Comparison of ENCODE assay signal across 8 mouse cellular contexts in genomic region chr13:28786629-28787330, GRCm38 (mm10).
DNase-seq lines count a peak whose midpoint lies in the region; ATAC-seq lines count a peak whose summit lies in the region.
"Had no signal": no experiment of that assay in that cellular context is flagged by ENCODE, and none has a peak within 500 bp of the region (broad histone marks: within the 10 kb centered on the region; RNA-seq: fewer than 3 reads in every experiment).

No protein-coding gene starts in this region.

- no peaks in the 10 kb centered on the region for H3K36me3 ChIP-seq in hindbrain, embryonic 16.5 days (ENCODE audit: control insufficient read depth, insufficient read depth, low read length)
- H3K36me3 ChIP-seq in midbrain, embryonic 11.5 days (ENCODE audit: control insufficient read depth, insufficient read depth, low read length) = no peaks in the 10 kb centered on the region

- H3K4me1 ChIP-seq in hindbrain, embryonic 16.5 days (ENCODE audit: control insufficient read depth, insufficient read depth, low read depth, low read length) = peaks cover 15% of the 10 kb centered on the region
- H3K4me1 ChIP-seq in midbrain, embryonic 11.5 days (ENCODE audit: control insufficient read depth, insufficient read depth, low read length) = peaks cover 59% of the 10 kb centered on the region

- H3K4me2 ChIP-seq in hindbrain, embryonic 16.5 days (ENCODE audit: low read length) = peak overlapping the region; percentile 15; the same call in 1 of the 2 replicates
- H3K4me2 ChIP-seq in midbrain, embryonic 11.5 days = peak overlapping the region; percentile 30; the same call in 1 of the 2 replicates

- H3K4me3 ChIP-seq in hindbrain, embryonic 16.5 days (ENCODE audit: low read length) = no peak overlapping the region
- H3K4me3 ChIP-seq in midbrain, embryonic 11.5 days (ENCODE audit: low read depth, low read length) = no peak overlapping the region
- H3K4me3 ChIP-seq: erythroblast, embryonic 14.5 days had no signal

- 18% methylated on average over 9 of the region's 9 CpGs for WGBS in hindbrain, embryonic 16.5 days
- 11% methylated on average over 9 of the region's 9 CpGs for WGBS in midbrain, embryonic 11.5 days

- H3K9ac ChIP-seq in hindbrain, embryonic 16.5 days (ENCODE audit: low read depth, low read length) = no peak overlapping the region
- peak overlapping the region; percentile 18; the same call in 1 of the 2 replicates for H3K9ac ChIP-seq in midbrain, embryonic 11.5 days (ENCODE audit: low read length)

- H3K27me3 ChIP-seq in hindbrain, embryonic 16.5 days (replicated peaks; ENCODE audit: control insufficient read depth, insufficient read depth, low read length) = no peaks in the 10 kb centered on the region
- no peaks in the 10 kb centered on the region for H3K27me3 ChIP-seq in midbrain, embryonic 11.5 days (ENCODE audit: control insufficient read depth, insufficient read depth, low read length)

- H3K9me3 ChIP-seq in hindbrain, embryonic 16.5 days (ENCODE audit: control insufficient read depth, low read length) = no peaks in the 10 kb centered on the region
- H3K9me3 ChIP-seq in midbrain, embryonic 11.5 days (ENCODE audit: control insufficient read depth, low read length) = no peaks in the 10 kb centered on the region

- peak; percentile 67 for ATAC-seq in hindbrain, embryonic 16.5 days
- peak; percentile 49 for ATAC-seq in midbrain, embryonic 11.5 days (ENCODE audit: low FRiP score)

- peak; percentile 44 for DNase-seq in adrenal gland, adult 2 months
- peak; percentile 57 for DNase-seq in embryo, embryonic 11 days
- peak; percentile 93 for DNase-seq in midbrain, embryonic 11.5 days (ENCODE audit: low spot score, missing footprints)
- no peak for DNase-seq in right cerebral cortex, postnatal 10 days (ENCODE audit: low spot score in 2 of 2)
- no peak for DNase-seq in gastrocnemius, postnatal 25 days
- DNase-seq in left cerebral cortex, adult 11 months (ENCODE audit: low spot score) = no peak

- peak overlapping the region; percentile 45 for H3K27ac ChIP-seq in hindbrain, embryonic 16.5 days (ENCODE audit: low read depth, low read length)
- peak overlapping the region; percentile 77 for H3K27ac ChIP-seq in midbrain, embryonic 11.5 days (ENCODE audit: low read depth, low read length)

Comparison
In these comparisons a context has a peak if more than half of its experiments do, and no peak if none do; other contexts are left out.
1. DNase-seq: peak in adrenal gland, adult 2 months (single experiment), embryo, embryonic 11 days (single experiment) and midbrain, embryonic 11.5 days (single experiment); none in right cerebral cortex, postnatal 10 days (0 of 2), gastrocnemius, postnatal 25 days (single experiment) and left cerebral cortex, adult 11 months (single experiment).